Mouse (Mus musculus): ENCODE data around the gene Mei1. TPM values are rescaled to one million over a fixed set of nuclear protein-coding genes. Genes with fewer than 3 reads are reported as not detected.

Mei1 gene
- polyA plus RNA-seq, 3 experiments from 2014 or later = 0.12 TPM; not detected in 2

Other genes with a start within 250 kb of the Mei1 start
- 10 to 100 TPM; 29.7 to 45.8 (median 34.0) TPM for gene Tob2, start 211.2 kb upstream of the Mei1 start, polyA plus RNA-seq (2017; shearing (Covaris generic))
- 100 to 1,000 TPM in 1 of 3 experiments, 10 to 100 TPM in 2; 79.6 to 117 (median 95.2) TPM for gene Phf5a, start 198.1 kb upstream of the Mei1 start, polyA plus RNA-seq (2017; shearing (Covaris generic))
- 100 to 1,000 TPM in 1 of 3 experiments, 10 to 100 TPM in 2; 83.2 to 115 (median 93.9) TPM for gene Aco2, start 197.7 kb upstream of the Mei1 start, polyA plus RNA-seq (2017; shearing (Covaris generic))
- gene Polr3h, start 143.8 kb upstream of the Mei1 start, polyA plus RNA-seq (2017; shearing (Covaris generic)) = 10 to 100 TPM; 17.4 to 28.3 (median 22.6) TPM
- not detected for gene Csdc2, start 133.2 kb upstream of the Mei1 start, polyA plus RNA-seq (2017; shearing (Covaris generic))
- gene Pmm1, start 109.1 kb upstream of the Mei1 start, polyA plus RNA-seq (2017; shearing (Covaris generic)) = 10 to 100 TPM in 2 of 3 experiments, 1 to 10 TPM in 1; 9.3 to 33.3 (median 11.7) TPM
- not detected for gene 1700029P11Rik, start 89.5 kb upstream of the Mei1 start, polyA plus RNA-seq (2017; shearing (Covaris generic))
- 10 to 100 TPM; 54.3 to 56.7 (median 54.4) TPM for gene Xrcc6, start 82.2 kb upstream of the Mei1 start, polyA plus RNA-seq (2017; shearing (Covaris generic))
- 10 to 100 TPM in 2 of 3 experiments, 1 to 10 TPM in 1; 8.8 to 13.8 (median 12.5) TPM for gene Desi1, start 36.1 kb upstream of the Mei1 start, polyA plus RNA-seq (2017; shearing (Covaris generic))
- gene Snu13, start 22.4 kb upstream of the Mei1 start, polyA plus RNA-seq (2017; shearing (Covaris generic)) = 100 to 1,000 TPM; 178 to 210 (median 205) TPM
- gene 4930407I10Rik, start 10.8 kb upstream of the Mei1 start, polyA plus RNA-seq (2017; shearing (Covaris generic)) = not detected
- 10 to 100 TPM; 19.9 to 26.0 (median 20.8) TPM for gene Ccdc134, start 57.9 kb downstream of the Mei1 start, polyA plus RNA-seq (2017; shearing (Covaris generic))
- gene Srebf2, start 77.2 kb downstream of the Mei1 start, polyA plus RNA-seq (2017; shearing (Covaris generic)) = 10 to 100 TPM; 28.4 to 42.6 (median 35.6) TPM
- not detected for gene Shisa8, start 142.8 kb downstream of the Mei1 start, polyA plus RNA-seq (2017; shearing (Covaris generic))
- 1 to 10 TPM; 2.3 to 7.1 (median 4.8) TPM for gene Tnfrsf13c, start 154.4 kb downstream of the Mei1 start, polyA plus RNA-seq (2017; shearing (Covaris generic))
- gene Cenpm, start 174.8 kb downstream of the Mei1 start, polyA plus RNA-seq (2017; shearing (Covaris generic)) = 10 to 100 TPM in 2 of 3 experiments, 1 to 10 TPM in 1; 6.0 to 56.1 (median 12.3) TPM
- gene 1500009C09Rik, start 182.4 kb downstream of the Mei1 start, polyA plus RNA-seq (2017; shearing (Covaris generic)) = not detected
- not detected for gene Sept3, start 204.9 kb downstream of the Mei1 start, polyA plus RNA-seq (2017; shearing (Covaris generic))
- not detected for gene Wbp2nl, start 229.0 kb downstream of the Mei1 start, polyA plus RNA-seq (2017; shearing (Covaris generic))